Mouse (Mus musculus) CH12.LX (cell line): ENCODE data around the gene Zfp219. TPM values are rescaled to one million over a fixed set of nuclear protein-coding genes. Genes with fewer than 3 reads are reported as not detected.

Experiments
- DNase-seq: peaks from one replicate; pipeline ENCODE4 v3.0.0-alpha.2; 2013; ENCODE audit errors: extremely low read depth
- H3K27ac ChIP-seq: 2 replicates; pipeline ENCODE4 v1.5.1; 2012; ENCODE audit warnings: low read depth, mild to moderate bottlenecking, control low read depth, moderate library complexity; ENCODE audit not compliant: insufficient read depth
- H3K27me3 ChIP-seq: replicated peaks from 2 replicates; pipeline ENCODE3; 2012; ENCODE audit warnings: inconsistent platforms
- H3K36me3 ChIP-seq, 2 experiments: replicated peaks in 1 of 2; 2 replicates each; pipeline versions ENCODE3 to v1.6.1; 2012; ENCODE audit warnings: inconsistent platforms in 1 of 2, low read length in 1 of 2, mild to moderate bottlenecking in 1 of 2, mixed read lengths in 1 of 2, moderate library complexity in 1 of 2; ENCODE audit not compliant: control insufficient read depth in 1 of 2, insufficient read depth in 1 of 2
- H3K4me1 ChIP-seq, 2 experiments: 2 replicates each; pipeline ENCODE4 v1.6.1; 2012; ENCODE audit warnings: inconsistent platforms in 1 of 2, moderate library complexity in 1 of 2; ENCODE audit not compliant: insufficient read depth in 2 of 2, control insufficient read depth in 1 of 2
- H3K4me2 ChIP-seq: 2 replicates; pipeline ENCODE4 v1.6.1; 2012; ENCODE audit warnings: low read depth, mild to moderate bottlenecking, control low read depth; ENCODE audit not compliant: poor library complexity, insufficient read depth, severe bottlenecking
- H3K4me3 ChIP-seq, 3 experiments: fragments of 150-350 bp in 1 of 3; sonication (generic) in 1 of 3; replicated peaks in 1 of 3; 2 replicates each; pipeline versions ENCODE3 to v1.5.1; 2011 to 2012; ENCODE audit warnings: low read depth in 2 of 3, low read length in 2 of 3, mild to moderate bottlenecking in 2 of 3, moderate library complexity in 2 of 3, control low read depth in 1 of 3, improper control_type of control experiment in 1 of 3, inconsistent platforms in 1 of 3, mixed read lengths in 1 of 3; ENCODE audit not compliant: poor library complexity in 1 of 3
- H3K79me2 ChIP-seq: replicated peaks from 2 replicates; pipeline ENCODE4 v1.6.1; 2012; ENCODE audit warnings: mild to moderate bottlenecking, moderate library complexity; ENCODE audit not compliant: control insufficient read depth, poor library complexity, insufficient read depth, severe bottlenecking; ENCODE audit errors: extremely low read depth
- H3K9ac ChIP-seq: 2 replicates; pipeline ENCODE4 v1.6.1; 2012; ENCODE audit warnings: low read depth, mild to moderate bottlenecking, control low read depth, moderate library complexity; ENCODE audit not compliant: insufficient read depth
- H3K9me3 ChIP-seq: replicated peaks from 2 replicates; pipeline ENCODE3; 2012; ENCODE audit warnings: low read length, inconsistent platforms, mixed read lengths
- CHD1 ChIP-seq: IDR thresholded peaks from 2 replicates; pipeline ENCODE4 v1.6.1; 2012; ENCODE audit warnings: low read depth, low read length, improper control_type of control experiment, inconsistent platforms
- ELF1 ChIP-seq: IDR thresholded peaks from 2 replicates; pipeline ENCODE4 v1.6.1; 2014; ENCODE audit warnings: low read depth, mild to moderate bottlenecking, inconsistent platforms, low read length, improper control_type of control experiment
- EP300 ChIP-seq: IDR thresholded peaks from 2 replicates; pipeline ENCODE4 v1.6.1; 2011; ENCODE audit warnings: low read length, improper control_type of control experiment
- HCFC1 ChIP-seq: IDR thresholded peaks from 2 replicates; pipeline ENCODE4 v1.6.1; 2012; ENCODE audit warnings: low read depth, mild to moderate bottlenecking, inconsistent platforms, low read length, improper control_type of control experiment
- KAT2A ChIP-seq: IDR thresholded peaks from 2 replicates; pipeline ENCODE4 v1.6.1; 2012; ENCODE audit warnings: low read length, improper control_type of control experiment, inconsistent platforms; ENCODE audit not compliant: insufficient replicate concordance
- MAFK ChIP-seq: IDR thresholded peaks from 2 replicates; pipeline ENCODE4 v1.6.1; 2011; ENCODE audit warnings: low read length, improper control_type of control experiment; ENCODE audit not compliant: insufficient replicate concordance
- MAX ChIP-seq: IDR thresholded peaks from 2 replicates; pipeline ENCODE4 v1.6.1; 2011; ENCODE audit warnings: low read length, improper control_type of control experiment
- MEF2A ChIP-seq: IDR thresholded peaks from 2 replicates; pipeline ENCODE4 v1.6.1; 2014; ENCODE audit warnings: low read depth, mild to moderate bottlenecking, inconsistent platforms, low read length, improper control_type of control experiment, borderline replicate concordance
- MXI1 ChIP-seq: IDR thresholded peaks from 2 replicates; pipeline ENCODE4 v1.6.1; 2011; ENCODE audit warnings: mild to moderate bottlenecking, low read depth, low read length, improper control_type of control experiment
- MYC ChIP-seq: IDR thresholded peaks from 2 replicates; pipeline ENCODE4 v1.6.1; 2011; ENCODE audit warnings: low read depth, mild to moderate bottlenecking, improper control_type of control experiment, low read length
- PAX5 ChIP-seq: IDR thresholded peaks from 2 replicates; pipeline ENCODE4 v1.6.1; 2012; ENCODE audit warnings: low read length, inconsistent platforms, mixed read lengths
- SIN3A ChIP-seq: IDR thresholded peaks from 2 replicates; pipeline ENCODE4 v1.6.1; 2012; ENCODE audit warnings: low read length, improper control_type of control experiment, inconsistent platforms
- TBP ChIP-seq: conservative IDR thresholded peaks from 2 replicates; pipeline ENCODE4 v1.6.1; 2011; ENCODE audit warnings: low read depth, low read length, improper control_type of control experiment
- TCF12 ChIP-seq: IDR thresholded peaks from 2 replicates; pipeline ENCODE4 v1.6.1; 2014; ENCODE audit warnings: low read depth, mild to moderate bottlenecking, inconsistent platforms, low read length, improper control_type of control experiment
- ZC3H11A ChIP-seq: IDR thresholded peaks from 2 replicates; pipeline ENCODE4 v1.6.1; 2012; ENCODE audit warnings: low read depth, mild to moderate bottlenecking, inconsistent platforms, low read length, improper control_type of control experiment
- ZMIZ1 ChIP-seq: IDR thresholded peaks from 2 replicates; pipeline ENCODE4 v1.6.1; 2012; ENCODE audit warnings: low read depth, mild to moderate bottlenecking, inconsistent platforms, low read length, improper control_type of control experiment
- ZNF384 ChIP-seq: IDR thresholded peaks from 2 replicates; pipeline ENCODE4 v1.6.1; 2012; ENCODE audit warnings: low read depth, low read length, improper control_type of control experiment, inconsistent platforms
- dilution Hi-C: fragments of 300-500 bp; cut with MboI; formaldehyde crosslinking; loops from 2 replicates; pipeline ENCODE4 v1.14.3; 2020; ENCODE audit warnings: low sequenced_read_pairs; ENCODE audit not compliant: extremely low pct_unique_long_range_greater_than_20kb, extremely low pct_ligation_motif_present
- in situ Hi-C: fragments of 300-500 bp; cut with MboI; formaldehyde crosslinking; loops from 3 replicates; pipeline ENCODE4 v1.14.3; 2019; ENCODE audit warnings: low sequenced_read_pairs, low pct_ligation_motif_present, low pct_unique_long_range_greater_than_20kb, mixed read lengths
- polyA plus RNA-seq: library from polyadenylated mRNA; unstranded; fragments of >175 nt; gene quantifications from 2 replicates; pipeline ENCODE4 v1.2.1, GENCODE M21; 2012; ENCODE audit warnings: low read depth; ENCODE audit not compliant: insufficient read length
- total RNA-seq, 2 experiments: library from RNA; depleted of rRNA; stranded (reverse); fragments of 300-350 nt in 1 of 2; fragments of >200 nt in 1 of 2; gene quantifications; 2 replicates each; pipeline ENCODE4 v1.2.3; 2012 to 2014

Gene Zfp219
- total and polyA plus RNA-seq, 3 experiments = 15.8 to 20.8 (median 20.0) TPM

DNA sequence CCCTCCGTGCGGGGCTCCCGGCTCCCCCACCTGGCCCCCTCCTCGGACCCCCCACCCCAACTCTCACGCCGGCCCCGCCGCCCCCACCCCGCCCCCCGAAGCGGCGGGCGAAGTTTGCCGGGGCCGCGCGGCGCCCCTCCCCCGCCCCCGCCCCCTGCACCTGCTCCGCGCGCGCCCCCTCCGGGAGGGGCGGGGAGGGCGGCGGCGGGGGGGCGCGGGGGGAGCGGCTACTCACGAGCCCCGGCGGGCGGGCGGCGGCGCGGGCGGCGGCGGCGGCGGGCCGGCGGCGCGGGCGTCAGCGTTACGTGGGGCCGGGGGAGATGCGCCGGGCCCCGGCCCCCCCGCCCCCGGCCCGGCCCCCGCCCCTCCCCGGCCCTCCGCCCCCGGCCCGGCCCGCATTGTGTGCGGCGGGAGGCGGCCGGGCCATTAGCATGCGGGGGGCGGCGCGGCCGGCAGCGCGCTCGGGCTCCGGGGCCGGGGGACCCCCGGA, 6.2 kb downstream of the Zfp219 start:
- peak overlapping the region; percentile 85 for H3K4me2 ChIP-seq
- H3K27ac ChIP-seq = no peak overlapping the region
- no peak for TF ChIP-seq CHD1
- TF ChIP-seq ELF1 = no peak
- no peak for TF ChIP-seq ZMIZ1
- TF ChIP-seq TCF12 = no peak
- peaks cover 15 to 51% of the 10 kb centered on the region in 2 experiments for H3K4me1 ChIP-seq
- H3K9me3 ChIP-seq = no peaks in the 10 kb centered on the region
- no peaks in the 10 kb centered on the region; the same call in 1 of the 2 replicates for H3K79me2 ChIP-seq
- no peaks in the 10 kb centered on the region for H3K27me3 ChIP-seq
- peaks cover 2 to 21% of the 10 kb centered on the region in 2 experiments for H3K36me3 ChIP-seq
- H3K9ac ChIP-seq = peak overlapping the region; percentile 96
- peak overlapping the region in 2 of 3 experiments; percentile 60 to 79 for H3K4me3 ChIP-seq
- no peak for DNase-seq
- in situ Hi-C loops = no loop called here
- dilution Hi-C loops = no loop called here

DNA sequence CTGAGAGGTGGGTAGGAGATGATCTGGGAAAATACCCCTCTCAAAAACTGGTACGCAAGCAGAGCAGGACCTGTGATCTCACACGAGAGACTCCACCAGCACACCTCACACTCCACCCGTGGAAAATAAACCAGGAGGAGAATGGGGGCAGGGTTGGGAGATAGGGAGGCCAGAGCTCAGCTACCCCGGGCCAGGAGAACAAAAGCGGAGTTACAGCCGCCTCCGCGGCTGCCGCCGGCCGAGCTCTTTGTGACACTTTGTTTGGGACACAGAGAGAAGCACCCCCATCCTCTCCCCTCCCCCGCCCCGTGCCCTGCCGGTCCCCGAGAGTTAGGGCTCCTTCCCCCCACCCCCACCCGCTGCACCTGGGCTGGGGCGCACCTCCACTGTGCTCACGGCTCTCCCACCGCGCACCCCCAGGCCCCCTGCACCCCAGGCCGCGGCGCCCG, 6.7 kb downstream of the Zfp219 start:
- dilution Hi-C loops = no loop called here
- Histone ChIP-seq H3K4me2 (peak overlapping the region; percentile 85), H3K36me3 (peaks cover 5 to 26% of the 10 kb centered on the region in 2 experiments), H3K27me3 (no peaks in the 10 kb centered on the region), H3K4me1 (peaks cover 19 to 53% of the 10 kb centered on the region in 2 experiments), H3K9ac (peak overlapping the region; percentile 96; the same call in 1 of the 2 replicates), H3K9me3 (no peaks in the 10 kb centered on the region), H3K27ac (no peak overlapping the region), H3K79me2 (no peaks in the 10 kb centered on the region; the same call in 1 of the 2 replicates)
- in situ Hi-C loops = no loop called here
- DNase-seq = no peak
- TF ChIP-seq CHD1 (no peak), MAX (no peak), HCFC1 (no peak), KAT2A (no peak), ZC3H11A (no peak), ELF1 (no peak), MAFK (no peak), PAX5 (no peak), TBP (no peak), MXI1 (no peak), ZNF384 (no peak), EP300 (no peak), SIN3A (no peak), MYC (no peak), MEF2A (no peak)
- TF ChIP-seq, all 38 proteins: peak for 0
- H3K4me3 ChIP-seq = no peak overlapping the region
